Mouse (Mus musculus): ENCODE measurements around the gene Ippk. TPM values are rescaled to one million over a fixed set of nuclear protein-coding genes. Genes with fewer than 3 reads are reported as not detected.

Ippk gene
- polyA plus RNA-seq (2017; shearing (Covaris generic)) = 1 to 10 TPM; 3.9 to 7.1 TPM

DNA sequence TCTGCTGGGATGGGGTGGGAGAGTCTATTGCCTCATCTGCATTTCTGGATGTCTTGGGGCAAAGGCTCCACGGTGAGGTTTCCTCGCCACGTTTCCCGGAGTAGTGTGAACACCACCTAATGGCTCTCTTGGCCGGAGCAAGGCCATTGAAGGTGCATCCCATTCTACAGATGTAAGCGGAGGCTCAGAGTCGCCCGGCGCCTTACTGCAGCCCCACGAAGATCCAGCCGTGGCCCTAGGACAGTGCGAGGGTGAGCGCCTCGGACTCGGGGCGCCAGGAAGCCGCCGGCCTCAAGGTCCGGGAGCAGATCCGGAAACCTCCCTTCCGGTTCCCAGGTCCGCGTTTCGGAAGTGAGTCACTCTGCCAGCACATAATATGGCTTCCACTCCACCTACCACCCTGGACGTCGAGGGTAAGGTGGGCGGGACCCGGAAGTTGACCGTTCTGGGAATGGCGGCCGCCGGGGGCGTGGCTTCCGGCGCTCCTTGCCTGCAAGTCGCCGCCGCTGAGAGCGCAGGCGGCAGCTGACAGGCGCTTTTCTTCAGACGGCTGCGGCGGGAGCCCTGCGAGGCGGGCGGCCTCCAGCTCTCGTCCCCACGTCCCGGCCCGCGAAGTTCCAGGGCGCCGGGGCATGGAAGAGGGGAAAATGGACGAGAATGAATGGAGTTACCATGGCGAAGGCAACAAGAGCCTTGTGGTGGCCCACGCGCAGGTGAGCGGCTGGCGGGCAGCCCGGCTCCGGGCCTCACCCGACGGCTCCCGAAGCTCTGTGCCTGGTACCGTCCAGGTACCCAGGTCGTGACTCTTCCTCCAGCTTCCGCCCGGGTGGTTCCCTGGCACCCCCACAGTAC, at the start of gene Ippk:
TSS of gene Ippk (plus strand) at position 496 of the 852 bp plus-strand sequence.
- ATAC-seq = peak; percentile 97

DNA sequence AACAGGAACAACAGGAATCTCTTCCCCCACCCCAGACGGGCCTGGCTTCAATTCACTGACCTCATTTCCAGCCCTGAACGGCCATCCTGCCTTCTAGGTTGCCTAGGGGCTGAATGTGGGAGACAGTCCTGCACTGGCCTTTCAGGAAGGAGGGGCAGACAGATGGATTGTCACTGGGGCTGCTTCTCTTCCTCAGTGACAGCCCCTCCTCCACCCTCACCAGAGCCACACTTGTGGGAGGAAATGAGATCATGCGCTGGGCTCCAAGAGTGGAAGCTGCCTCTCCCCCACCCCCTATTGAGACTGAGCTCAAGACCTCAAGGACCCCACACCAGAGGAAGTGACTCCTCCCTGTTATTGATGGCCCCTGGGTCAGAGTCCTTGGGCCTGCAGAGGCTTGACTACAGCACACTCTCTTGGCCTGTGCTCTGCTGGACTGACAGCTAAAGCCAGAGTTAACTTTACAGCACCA, 49.6 kb upstream of the Ippk start:
- peak; percentile 98 for ATAC-seq

DNA sequence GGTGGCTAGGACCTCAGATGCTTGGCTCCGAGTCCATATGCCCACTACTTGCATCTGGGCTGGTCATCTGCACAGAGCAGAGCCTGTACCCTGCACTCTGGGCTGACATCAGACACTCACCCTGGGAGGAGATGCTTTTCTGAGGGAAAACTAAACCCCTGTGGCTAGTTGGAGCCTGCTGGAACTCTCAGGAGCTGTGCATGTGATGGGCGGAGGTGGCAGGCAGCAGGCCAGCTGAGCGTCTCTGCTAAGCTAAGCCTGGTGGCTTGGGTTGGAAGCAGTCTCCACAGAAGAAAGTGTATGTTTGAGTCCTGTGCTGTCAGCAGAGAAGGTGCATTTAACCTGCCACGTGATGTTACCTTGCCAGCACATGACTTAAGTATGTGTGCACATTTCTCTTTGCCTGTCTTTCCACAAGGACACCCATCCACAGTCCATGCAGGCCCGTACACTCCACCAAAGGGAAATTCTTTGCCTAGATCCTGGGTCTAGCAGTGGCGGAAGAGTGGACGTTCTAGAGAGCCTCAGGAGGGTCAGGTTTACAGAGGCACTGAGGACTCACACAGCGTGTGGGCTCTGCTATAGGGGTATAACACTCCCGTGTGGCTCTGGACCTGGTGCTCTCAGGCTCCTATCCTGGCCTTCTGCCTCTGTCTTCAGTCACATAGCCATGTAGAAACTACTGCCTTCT, 48.5 kb upstream of the Ippk start:
- ATAC-seq = no peak

DNA sequence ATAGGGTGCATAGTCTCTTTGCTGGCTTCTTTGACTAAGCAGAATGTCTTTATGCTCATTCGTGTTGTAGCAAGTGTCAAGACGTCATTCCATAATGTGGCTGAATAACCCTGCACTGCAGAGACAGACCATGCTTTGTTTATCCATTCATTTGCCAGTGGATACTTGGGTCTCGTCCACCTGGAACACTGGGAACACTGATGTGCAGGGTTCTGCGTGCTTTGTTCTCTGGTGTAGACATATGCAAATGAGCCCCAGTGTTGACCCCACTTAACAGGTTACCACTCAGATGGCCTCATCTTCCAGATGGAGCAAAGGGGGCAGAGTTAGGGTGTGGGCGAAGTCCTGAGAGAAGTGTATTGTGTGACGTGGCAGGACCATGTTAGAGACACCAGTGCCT, 46.7 kb upstream of the Ippk start:
- ATAC-seq = no peak

DNA sequence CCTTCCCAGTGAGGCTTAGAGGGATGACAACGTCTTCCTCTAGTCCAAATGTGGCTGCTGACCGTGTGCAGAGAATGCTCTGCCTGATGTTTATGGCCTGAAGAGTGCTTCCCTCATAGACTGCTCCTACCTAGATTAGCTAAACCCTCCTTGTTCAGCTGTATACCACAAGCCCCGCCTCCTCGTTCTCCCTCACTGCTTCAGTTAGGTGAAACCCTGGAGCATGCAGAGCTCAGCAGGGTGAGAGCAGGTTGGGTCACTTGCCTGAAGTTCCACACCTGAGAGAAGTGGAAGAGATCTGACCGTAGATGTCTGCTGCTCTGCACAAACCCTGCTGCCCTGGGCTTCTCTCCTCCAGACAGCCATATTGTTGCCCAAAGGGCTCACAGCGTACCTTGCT, 46.3 kb upstream of the Ippk start:
- no peak for ATAC-seq

DNA sequence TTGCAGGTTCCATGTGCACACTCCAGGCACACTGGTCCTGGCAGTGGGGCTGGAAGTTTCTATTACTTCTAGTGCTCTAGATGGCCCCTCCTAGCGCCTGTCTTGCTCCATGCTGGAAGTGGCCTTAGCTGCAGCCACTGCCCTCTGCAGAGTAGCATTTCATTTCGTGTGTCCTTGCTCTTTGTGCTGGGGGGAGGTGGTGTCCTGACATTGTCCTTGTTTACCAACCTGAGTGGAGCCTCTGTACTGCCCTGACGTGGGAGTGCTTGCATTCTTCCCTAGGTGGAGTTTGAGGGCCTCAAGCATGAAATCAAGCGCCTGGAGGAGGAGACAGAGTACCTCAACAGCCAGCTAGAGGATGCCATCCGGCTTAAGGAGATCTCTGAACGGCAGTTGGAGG, 43.4 kb upstream of the Ippk start:
- no peak for ATAC-seq

DNA sequence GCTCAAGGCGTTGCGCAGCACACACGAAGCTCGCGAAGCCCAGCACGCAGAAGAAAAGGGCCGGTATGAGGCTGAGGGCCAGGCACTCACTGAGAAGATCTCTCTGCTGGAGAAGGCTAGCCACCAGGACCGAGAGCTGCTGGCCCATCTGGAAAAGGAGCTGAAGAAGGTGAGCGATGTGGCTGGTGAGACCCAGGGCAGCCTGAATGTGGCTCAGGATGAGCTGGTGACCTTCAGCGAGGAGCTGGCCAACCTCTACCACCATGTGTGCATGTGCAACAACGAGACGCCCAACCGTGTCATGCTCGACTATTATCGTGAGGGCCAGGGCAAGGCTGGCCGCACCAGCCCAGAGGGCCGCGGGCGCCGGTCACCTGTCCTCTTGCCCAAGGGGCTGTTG, 41.7 kb upstream of the Ippk start:
- no peak for ATAC-seq

DNA sequence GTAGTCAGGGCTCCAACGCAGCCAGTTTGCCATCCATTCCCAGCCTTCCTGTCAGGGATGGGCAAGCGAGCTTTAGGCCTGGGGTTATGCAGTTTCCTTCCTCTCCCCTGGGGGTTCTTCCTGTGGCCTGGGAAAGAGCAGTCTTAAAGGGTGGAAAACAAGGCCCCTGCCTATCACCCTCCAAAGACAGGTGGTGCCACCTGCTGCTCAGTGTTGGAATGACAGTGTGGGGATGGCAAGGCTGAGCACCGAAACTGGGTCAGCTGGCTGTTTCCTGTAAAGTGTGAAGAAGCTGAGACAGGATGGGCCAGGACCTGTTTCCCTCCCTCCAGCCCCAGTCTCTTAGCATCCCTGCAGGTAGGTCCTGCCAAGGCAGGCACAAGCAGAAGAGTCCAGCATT, 39.8 kb upstream of the Ippk start:
- ATAC-seq = peak; percentile 98

DNA sequence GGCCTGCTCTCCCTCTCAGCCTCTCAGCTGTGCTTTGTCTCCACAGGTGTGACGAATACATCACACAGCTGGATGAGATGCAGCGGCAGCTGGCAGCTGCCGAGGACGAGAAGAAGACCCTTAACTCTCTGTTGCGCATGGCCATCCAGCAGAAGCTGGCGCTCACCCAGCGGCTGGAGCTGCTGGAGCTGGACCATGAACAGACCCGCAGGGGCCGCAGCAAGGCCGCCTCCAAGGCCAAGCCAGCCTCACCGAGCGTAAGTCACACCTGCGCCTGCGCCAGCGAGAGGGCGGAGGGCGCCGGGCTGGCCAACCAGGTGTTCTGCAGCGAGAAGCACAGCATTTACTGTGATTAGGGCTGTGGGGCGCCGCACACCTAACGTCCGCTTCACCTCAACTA, 38.1 kb upstream of the Ippk start:
- no peak for ATAC-seq

DNA sequence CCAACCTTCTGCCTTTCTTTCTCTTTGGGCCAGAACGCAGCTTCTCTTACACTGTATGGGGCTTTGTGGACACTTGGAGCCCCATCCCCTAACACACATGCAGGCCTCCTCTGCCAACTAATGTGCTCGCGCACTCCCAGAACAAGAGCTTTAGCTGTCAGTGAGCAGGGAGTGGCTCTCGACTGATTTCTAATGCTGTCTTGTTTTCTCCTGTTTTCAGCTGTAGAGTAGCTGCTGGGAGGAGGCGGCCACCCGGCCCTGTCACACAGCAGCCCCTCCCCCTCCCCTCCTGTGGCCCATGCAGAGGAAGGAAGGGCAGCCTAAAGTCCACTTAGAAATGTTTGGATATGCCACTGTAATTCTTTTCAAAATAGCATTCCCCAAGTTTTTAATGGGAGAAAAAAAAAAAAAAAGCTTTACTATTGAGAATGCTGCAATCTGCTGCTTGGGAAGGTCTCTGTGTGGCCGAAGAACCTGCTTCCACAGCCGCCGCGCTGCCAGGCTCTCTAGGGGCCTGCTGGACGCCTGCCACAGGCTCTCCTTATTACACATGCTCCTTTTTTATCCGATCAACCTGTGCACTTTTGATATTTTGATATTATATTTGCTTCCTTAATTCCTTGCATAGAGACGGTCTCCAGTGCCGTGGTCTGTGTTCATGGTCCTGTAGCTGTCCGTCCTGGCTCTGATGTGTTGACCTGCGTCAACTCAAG, 36.1 kb upstream of the Ippk start:
- ATAC-seq = no peak

DNA sequence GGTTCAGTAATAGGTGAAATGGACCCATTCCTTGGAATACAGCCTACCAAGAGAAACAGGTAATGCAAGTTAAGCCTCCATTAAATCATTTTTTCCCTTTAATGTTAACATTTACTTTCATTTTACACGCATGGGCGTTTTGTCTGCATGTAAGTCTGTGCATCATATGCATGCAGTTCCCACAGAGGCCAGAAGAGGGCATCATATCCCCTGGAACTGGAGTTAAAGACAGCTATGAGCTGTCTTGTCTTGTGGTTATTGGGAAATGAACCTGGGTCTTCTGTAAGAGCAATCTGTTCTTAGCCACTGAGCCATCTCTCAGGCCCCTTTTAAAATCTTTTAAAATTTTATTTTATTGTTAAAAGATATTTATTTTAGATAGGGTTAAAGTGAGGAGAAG, 29.7 kb upstream of the Ippk start:
- ATAC-seq = no peak

DNA sequence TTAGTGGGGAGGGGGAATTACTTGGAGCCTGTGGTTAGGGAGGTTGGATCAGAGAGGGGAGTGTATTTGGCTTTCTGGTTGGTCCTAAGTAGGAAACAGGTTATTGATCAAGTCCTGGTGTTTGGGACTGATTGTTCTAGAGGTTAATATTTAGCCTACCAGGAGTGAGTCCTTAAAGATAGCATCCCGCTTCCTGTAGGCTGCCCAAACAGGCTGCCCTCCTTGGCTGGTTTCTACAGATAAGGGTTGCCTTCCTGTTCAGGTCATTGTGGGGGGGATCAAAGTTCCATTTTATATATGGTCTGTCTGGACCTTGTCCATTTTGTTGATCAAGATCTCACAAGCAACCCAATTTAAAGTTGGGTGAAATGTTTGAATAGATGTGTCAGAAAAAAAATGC, 27.5 kb upstream of the Ippk start:
- no peak for ATAC-seq

DNA sequence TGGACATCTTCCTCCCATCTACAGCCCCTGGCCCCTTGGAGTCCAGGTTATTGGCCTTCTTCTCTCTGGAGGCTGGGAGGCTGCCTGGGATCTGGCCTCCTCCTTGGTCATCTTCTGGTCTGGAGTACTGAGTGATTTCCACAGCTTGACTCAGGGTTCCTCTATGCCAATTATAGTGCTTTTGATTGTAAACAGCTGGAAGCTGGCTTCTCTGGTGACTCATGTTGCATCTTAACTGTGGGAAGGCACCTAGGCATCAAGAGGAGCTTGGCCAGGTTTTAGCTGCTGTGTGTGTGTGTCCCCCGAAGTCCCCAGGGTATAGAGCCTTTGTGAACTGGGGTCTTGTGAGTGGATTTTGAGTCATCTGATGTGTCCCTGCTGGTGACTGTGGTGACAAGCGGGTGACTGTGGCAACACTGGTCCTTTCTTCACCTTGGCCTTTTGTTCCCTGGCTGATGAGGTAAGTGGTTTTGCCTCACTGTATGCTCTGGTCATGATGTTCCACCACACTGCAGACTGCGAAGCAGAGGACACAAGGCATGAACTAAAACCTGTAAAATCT, 26.1 kb upstream of the Ippk start:
- ATAC-seq = no peak

DNA sequence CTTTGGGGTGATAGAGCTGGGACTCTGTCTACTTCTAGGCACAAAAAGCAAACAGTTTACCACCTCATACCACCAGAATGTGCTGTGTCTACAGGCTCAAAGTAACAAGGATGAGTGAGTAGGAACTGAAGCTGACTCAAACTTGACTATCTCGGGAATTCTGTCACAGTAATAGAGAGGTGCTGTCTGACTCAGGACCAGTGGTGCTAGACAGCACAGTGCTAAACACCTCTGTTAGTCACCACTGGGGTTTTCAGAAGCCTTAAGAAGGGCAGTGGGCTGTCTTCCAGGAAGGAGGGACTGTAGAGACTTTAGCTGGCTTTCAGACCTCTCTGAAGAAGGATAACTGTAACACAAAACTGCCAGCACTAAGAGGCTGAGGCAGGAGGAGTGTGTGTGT, 24.3 kb upstream of the Ippk start:
- ATAC-seq = no peak

DNA sequence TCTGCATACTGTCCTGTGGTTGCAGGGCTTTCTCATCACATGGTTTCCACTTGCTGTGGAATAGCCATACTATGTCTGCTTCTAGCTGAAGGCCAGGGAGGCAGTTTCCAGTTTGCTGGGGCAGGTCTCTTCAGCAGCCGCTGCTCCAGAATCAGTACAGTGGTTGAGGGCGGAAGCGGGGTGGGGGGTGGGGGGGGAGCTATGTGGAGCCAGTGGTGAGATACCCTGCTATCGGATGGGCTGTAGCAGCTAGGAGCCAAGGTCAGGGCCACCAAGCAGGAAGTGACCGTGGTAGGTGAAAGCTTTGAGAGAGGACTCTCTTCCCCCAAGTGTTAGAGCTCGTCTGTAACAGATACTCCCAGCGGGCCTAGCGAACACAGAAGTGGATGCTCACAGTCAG, 22.9 kb upstream of the Ippk start:
- ATAC-seq = no peak

DNA sequence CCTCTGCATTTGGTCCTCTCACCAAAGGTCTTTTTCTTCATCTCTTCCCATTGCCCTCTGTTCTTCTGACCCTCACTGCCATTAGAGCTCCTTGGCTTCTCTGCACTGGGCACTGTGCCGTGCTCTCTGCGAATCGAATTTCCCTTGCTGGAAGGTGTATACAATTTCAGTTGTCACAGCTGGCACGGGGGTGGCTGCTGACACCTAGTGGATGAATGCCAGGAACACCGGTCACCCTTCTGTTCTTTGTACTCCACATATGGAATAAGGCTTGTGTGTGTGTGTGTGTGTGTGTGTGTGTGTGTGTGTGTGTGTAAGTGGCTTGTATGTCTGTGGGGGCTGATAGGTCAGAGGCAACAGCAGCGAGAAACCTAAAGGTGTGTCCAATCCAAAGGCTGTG, 20.9 kb upstream of the Ippk start:
- peak; percentile 58 for ATAC-seq

DNA sequence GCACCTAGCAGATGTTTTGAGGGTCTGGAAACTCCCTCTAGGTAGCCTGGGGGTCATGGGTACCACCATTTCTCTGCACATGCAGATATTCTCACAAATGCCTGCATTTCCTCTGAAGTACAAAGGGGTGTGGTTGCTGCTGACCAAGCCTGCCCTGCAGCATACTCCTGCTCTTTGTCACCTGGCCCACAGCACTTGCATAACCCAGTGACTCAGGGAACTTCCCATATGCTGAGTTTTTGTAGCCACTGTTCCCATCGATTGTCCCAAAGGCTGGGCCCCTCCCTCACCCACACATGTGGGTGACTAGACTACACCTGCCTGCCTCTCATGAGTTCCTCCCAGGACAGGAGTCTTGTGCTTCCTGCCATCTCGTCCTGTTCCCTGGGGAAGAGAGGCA, 18.4 kb upstream of the Ippk start:
- no peak for ATAC-seq

DNA sequence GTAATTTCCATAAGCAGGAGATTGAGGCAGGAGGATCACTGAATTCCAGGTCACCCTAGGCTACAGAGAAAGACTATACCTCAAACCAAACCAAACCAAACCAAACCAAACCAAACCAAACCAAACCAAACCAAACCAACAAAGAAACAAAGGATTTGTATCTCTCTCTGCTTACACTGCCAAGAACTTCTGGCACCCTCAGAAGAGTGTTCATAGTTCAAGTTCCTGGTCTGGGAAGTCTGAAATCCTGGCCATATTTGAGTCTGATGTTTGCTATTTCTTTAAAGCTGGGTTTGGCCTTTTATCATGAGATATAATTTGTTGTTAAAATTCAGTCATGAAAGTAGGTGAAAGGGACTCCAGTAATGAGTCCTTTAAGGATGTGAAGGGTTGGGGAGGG, 13.3 kb upstream of the Ippk start:
- no peak for ATAC-seq

DNA sequence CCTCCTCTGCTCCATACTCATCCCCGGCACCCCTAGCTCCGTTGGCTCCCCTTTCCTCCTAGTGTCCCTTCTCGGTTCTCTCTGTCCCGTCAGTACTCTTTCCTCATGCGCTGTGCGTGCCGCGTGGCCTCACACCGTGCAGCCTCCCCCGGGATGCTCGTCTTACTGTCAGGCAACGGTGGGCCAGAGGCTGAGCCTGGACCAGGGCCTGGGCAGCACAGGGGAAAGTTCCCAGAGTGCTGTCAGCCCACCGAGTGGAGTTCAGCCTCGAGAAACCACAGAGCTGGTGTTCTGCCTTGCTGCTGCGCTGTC, 513 bp downstream of the Ippk start:
- ATAC-seq = no peak

DNA sequence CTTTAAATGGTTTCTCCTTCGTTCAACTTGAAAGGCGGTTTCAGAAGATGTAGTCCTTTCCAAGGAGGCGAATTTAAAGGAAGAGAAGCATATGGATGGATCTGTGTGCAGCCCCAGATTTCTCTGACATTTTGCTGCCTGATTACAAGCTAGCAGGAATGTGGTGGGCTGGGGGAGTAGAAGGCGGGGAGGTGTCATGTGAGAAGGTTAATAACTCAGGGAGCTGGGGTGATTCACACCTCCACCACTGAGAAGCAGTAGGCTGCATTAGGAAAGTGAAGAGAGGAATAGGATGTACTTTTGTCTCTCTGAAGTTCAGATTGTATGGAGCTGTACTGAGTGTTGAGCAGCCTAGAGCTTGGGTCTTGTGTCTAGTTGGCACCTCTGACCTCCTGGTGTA, 910 bp downstream of the Ippk start:
- no peak for ATAC-seq

DNA sequence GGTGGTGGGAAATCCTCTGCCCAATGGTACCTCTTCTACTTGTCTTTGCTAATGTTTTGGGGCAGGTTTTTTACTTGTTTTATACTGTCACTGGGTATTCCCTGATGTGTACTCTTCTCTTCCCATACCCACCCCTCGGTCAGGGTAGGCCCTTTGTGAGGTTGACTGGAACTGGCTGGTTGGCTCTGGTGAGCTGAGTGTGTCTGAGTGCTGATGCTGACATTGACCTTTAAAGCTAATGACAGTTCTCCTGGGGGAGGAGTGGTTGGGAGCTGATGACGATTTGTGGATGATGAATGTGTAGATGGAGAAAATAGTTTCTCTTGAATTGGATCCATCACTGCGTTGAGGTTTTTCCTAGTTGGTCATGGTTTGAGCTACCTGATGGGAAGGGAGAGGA, 5.7 kb downstream of the Ippk start:
- no peak for ATAC-seq

DNA sequence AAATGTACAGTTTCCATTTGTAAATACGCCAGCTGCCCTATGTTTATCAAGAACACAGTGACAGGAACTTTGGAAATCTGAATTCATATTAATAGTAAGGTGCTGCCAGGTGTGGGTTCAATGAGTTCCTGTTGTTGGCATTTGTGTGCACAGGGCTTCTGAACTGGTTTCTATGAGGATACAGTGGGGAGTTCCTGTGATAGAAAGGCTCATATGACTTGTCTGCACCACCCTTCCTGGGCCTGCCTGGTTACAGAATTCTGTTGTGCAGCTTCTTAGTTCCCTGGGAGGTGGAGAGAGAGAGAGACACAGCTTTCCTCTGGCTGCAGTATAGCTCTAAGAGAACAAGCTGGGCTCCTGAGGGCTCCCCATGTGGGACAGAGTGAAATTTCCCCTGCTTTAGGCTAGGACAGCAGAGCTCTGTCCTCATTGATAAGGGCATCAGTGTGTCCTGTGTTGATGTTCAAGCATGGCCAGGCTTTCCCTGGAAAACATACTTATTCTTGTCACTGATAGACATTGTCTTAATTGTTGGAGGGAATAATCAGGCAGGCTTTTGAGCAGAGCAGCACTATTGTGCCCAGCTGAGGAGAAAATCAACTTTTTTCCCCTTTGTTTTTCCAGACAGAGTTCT, 7.1 kb downstream of the Ippk start:
- ATAC-seq = peak; percentile 54

DNA sequence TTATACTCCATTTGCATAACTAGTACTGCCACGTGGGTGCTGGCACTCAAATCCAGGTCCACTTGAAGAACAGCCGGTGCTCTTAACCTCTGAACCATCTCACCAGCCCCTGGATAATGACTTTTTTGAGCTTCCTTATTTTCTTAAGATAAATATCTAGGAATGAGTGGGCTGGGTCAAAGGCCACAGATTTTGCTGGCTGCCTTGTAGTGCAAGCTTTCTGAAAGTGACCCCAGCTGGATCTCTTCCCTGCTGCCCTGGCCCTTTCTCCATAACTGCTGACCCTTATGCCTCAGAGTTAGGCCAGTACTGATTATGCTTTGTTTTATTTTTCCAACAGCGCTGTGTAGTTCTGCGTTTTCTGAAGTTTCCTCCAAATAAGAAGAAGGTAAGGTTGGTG, 9.5 kb downstream of the Ippk start:
- no peak for ATAC-seq

All from CD4-positive, CD25-positive, alpha-beta regulatory T cell, adult 4 months (primary cell).